ENCODE assay signal across 10 mouse cellular contexts in genomic region chr10:95254046-95254445, GRCm38 (mm10).
DNase-seq lines count a peak whose midpoint lies in the region; ATAC-seq and TF ChIP-seq lines count a peak whose summit lies in the region.
"Had no signal": no experiment of that assay in that cellular context is flagged by ENCODE, and none has a peak within 500 bp of the region (broad histone marks: within the 10 kb centered on the region; RNA-seq: fewer than 3 reads in every experiment).

No protein-coding gene starts in this region.

- H3K27ac ChIP-seq in heart, embryonic 14.5 days (replicated peaks in 1 of 2; ENCODE audit: control insufficient read depth in 1 of 2, insufficient read depth in 1 of 2, low read depth in 2 of 2, low read length in 2 of 2), result no peak overlapping the region
- no peak overlapping the region; the same call in 1 of the 2 replicates for H3K27ac ChIP-seq in neural tube, embryonic 12.5 days
- H3K27ac ChIP-seq in hindbrain, postnatal 0 days, result peak overlapping the region; percentile 32; the same call in 1 of the 2 replicates
- no peak overlapping the region for H3K27ac ChIP-seq in kidney, embryonic 16.5 days (ENCODE audit: low read length)

- no peaks in the 10 kb centered on the region for H3K36me3 ChIP-seq in heart, embryonic 14.5 days (ENCODE audit: control insufficient read depth, insufficient read depth, low read length)
- no peaks in the 10 kb centered on the region for H3K36me3 ChIP-seq in neural tube, embryonic 12.5 days
- no peaks in the 10 kb centered on the region for H3K36me3 ChIP-seq in hindbrain, postnatal 0 days (ENCODE audit: insufficient read depth, low read length)
- H3K36me3 ChIP-seq in kidney, embryonic 16.5 days (ENCODE audit: insufficient read depth, low read length), result no peaks in the 10 kb centered on the region

- no peaks in the 10 kb centered on the region for H3K27me3 ChIP-seq in heart, embryonic 14.5 days (ENCODE audit: control insufficient read depth, insufficient read depth, low read length)
- no peaks in the 10 kb centered on the region for H3K27me3 ChIP-seq in neural tube, embryonic 12.5 days (replicated peaks)
- H3K27me3 ChIP-seq in hindbrain, postnatal 0 days (ENCODE audit: insufficient read depth, low read length), result no peaks in the 10 kb centered on the region
- no peaks in the 10 kb centered on the region for H3K27me3 ChIP-seq in kidney, embryonic 16.5 days (ENCODE audit: insufficient read depth, low read length)

- no peak for ATAC-seq in heart, embryonic 14.5 days (ENCODE audit: insufficient number of reproducible peaks, insufficient read depth, low FRiP score, low read depth)
- no peak for ATAC-seq in neural tube, embryonic 12.5 days (ENCODE audit: low FRiP score, low read depth)
- no peak for ATAC-seq in hindbrain, postnatal 0 days
- ATAC-seq in kidney, embryonic 16.5 days (ENCODE audit: low FRiP score, low TSS enrichment), result no peak

- H3K9me3 ChIP-seq in heart, embryonic 14.5 days (ENCODE audit: control insufficient read depth, low read length), result no peaks in the 10 kb centered on the region
- no peaks in the 10 kb centered on the region for H3K9me3 ChIP-seq in neural tube, embryonic 12.5 days
- no peaks in the 10 kb centered on the region for H3K9me3 ChIP-seq in hindbrain, postnatal 0 days (ENCODE audit: low read length)
- H3K9me3 ChIP-seq in kidney, embryonic 16.5 days (ENCODE audit: low read length), result no peaks in the 10 kb centered on the region

- TF ChIP-seq CTCF in hindbrain, postnatal 0 days (IDR thresholded peaks at IDR 0.05; ENCODE audit: low read depth), result no peak

- no peak overlapping the region for H3K4me3 ChIP-seq in heart, embryonic 14.5 days (ENCODE audit: control insufficient read depth in 1 of 2, insufficient read depth in 1 of 2, low read depth in 1 of 2, low read length in 2 of 2)
- H3K4me3 ChIP-seq in neural tube, embryonic 12.5 days, result no peak overlapping the region
- H3K4me3 ChIP-seq in hindbrain, postnatal 0 days (ENCODE audit: low read length), result no peak overlapping the region
- H3K4me3 ChIP-seq in kidney, embryonic 16.5 days (ENCODE audit: low read length), result no peak overlapping the region

- H3K9ac ChIP-seq in heart, embryonic 14.5 days (ENCODE audit: low read length), result no peak overlapping the region; the same call in 1 of the 2 replicates
- H3K9ac ChIP-seq in neural tube, embryonic 12.5 days, result no peak overlapping the region
- 0 out of 2 replicates have a peak overlapping the region, but pooled peaks have one; percentile 30 for H3K9ac ChIP-seq in hindbrain, postnatal 0 days (replicated peaks; ENCODE audit: low read length)
- H3K9ac ChIP-seq in kidney, embryonic 16.5 days (replicated peaks; ENCODE audit: low read length), result no peak overlapping the region

- peaks cover 9% of the 10 kb centered on the region in 2 experiments for H3K4me1 ChIP-seq in heart, embryonic 14.5 days (ENCODE audit: control insufficient read depth in 2 of 2, insufficient read depth in 2 of 2, low read length in 2 of 2)
- H3K4me1 ChIP-seq in neural tube, embryonic 12.5 days, result peaks cover 27% of the 10 kb centered on the region
- H3K4me1 ChIP-seq in hindbrain, postnatal 0 days (ENCODE audit: insufficient read depth, low read length), result peaks cover 19% of the 10 kb centered on the region
- peaks cover 18% of the 10 kb centered on the region; the same call in 1 of the 2 replicates for H3K4me1 ChIP-seq in kidney, embryonic 16.5 days (ENCODE audit: insufficient read depth, low read length)

- peak overlapping the region; percentile 43 for H3K4me2 ChIP-seq in heart, embryonic 14.5 days (ENCODE audit: low read length)
- H3K4me2 ChIP-seq in neural tube, embryonic 12.5 days (replicated peaks), result peak overlapping the region; percentile 35; the same call in 1 of the 2 replicates
- peak overlapping the region; percentile 42 for H3K4me2 ChIP-seq in hindbrain, postnatal 0 days (ENCODE audit: low read depth, low read length)
- no peak overlapping the region for H3K4me2 ChIP-seq in kidney, embryonic 16.5 days (replicated peaks; ENCODE audit: low read depth, low read length)

- 45% methylated on average over 3 of the region's 3 CpGs for whole genome bisulfite sequencing in heart, embryonic 14.5 days
- 28% methylated on average over 3 of the region's 3 CpGs for WGBS in neural tube, embryonic 12.5 days
- WGBS in hindbrain, postnatal 0 days, result 37% methylated on average over 3 of the region's 3 CpGs
- 62% methylated on average over 3 of the region's 3 CpGs for WGBS in kidney, embryonic 16.5 days

- no peak for DNase-seq in heart, adult 8-10 months (ENCODE audit: low spot score)
- DNase-seq in neural tube, embryonic 10.5 days (ENCODE audit: extremely low spot score, low spot score), result no peak
- no peak for DNase-seq in hindbrain, postnatal 0 days (ENCODE audit: low spot score)
- no peak for DNase-seq in testis, postnatal 14 days (ENCODE audit: low spot score)
- no peak for DNase-seq in thymus, postnatal 10 days (ENCODE audit: low spot score in 2 of 2)
- DNase-seq: right cerebral cortex, postnatal 4 days; thymus, postnatal 14 days had no signal
